Mouse (Mus musculus): ENCODE results near the gene Dld. TPM values are rescaled to one million over a fixed set of nuclear protein-coding genes. Genes with fewer than 3 reads are reported as not detected.

Gene Dld
- polyA plus RNA-seq, 1 experiment: 15.9 TPM

GRCm38 (mm10) chr12:31312281-31312680, 39.0 kb downstream of the Dld start:
- no peak for TF ChIP-seq CTCF (IDR thresholded peaks at IDR 0.05; ENCODE audit: insufficient read depth, low read length)
- no peak for TF ChIP-seq POLR2A (IDR thresholded peaks at IDR 0.05; ENCODE audit: borderline replicate concordance, extremely low read depth, low read depth, low read length)
- Histone ChIP-seq H3K4me3 (replicated peaks; ENCODE audit: extremely low read depth, low read depth, low read length) (no peak overlapping the region), H3K4me1 (ENCODE audit: control insufficient read depth, insufficient read depth, low read length) (no peaks in the 10 kb centered on the region)
- WGBS: 86% methylated on average over 5 of the region's 5 CpGs
- DNase-seq: no peak

- DNase-seq: no peak
Measured at GRCm38 (mm10) chr12:31311671-31312265, 39.5 kb downstream of the Dld start.

GRCm38 (mm10) chr12:31310687-31311086, 40.6 kb downstream of the Dld start:
- WGBS: 88% methylated on average over 9 of the region's 9 CpGs
- DNase-seq: no peak

More at GRCm38 (mm10) chr12:31311671-31312265, 39.5 kb downstream of the Dld start:
- WGBS: 81% methylated on average over 9 of the region's 9 CpGs
- TF ChIP-seq POLR2A (IDR thresholded peaks at IDR 0.05; ENCODE audit: borderline replicate concordance, extremely low read depth, low read depth, low read length): no peak
- TF ChIP-seq CTCF (IDR thresholded peaks at IDR 0.05; ENCODE audit: insufficient read depth, low read length): no peak
- Histone ChIP-seq H3K4me3 (replicated peaks; ENCODE audit: extremely low read depth, low read depth, low read length) (no peak overlapping the region), H3K4me1 (ENCODE audit: control insufficient read depth, insufficient read depth, low read length) (no peaks in the 10 kb centered on the region)

GRCm38 (mm10) chr12:31307756-31308155, 43.5 kb downstream of the Dld start:
- 93% methylated on average over 8 of the region's 8 CpGs for WGBS
- Histone ChIP-seq H3K4me3 (replicated peaks; ENCODE audit: extremely low read depth, low read depth, low read length) (no peak overlapping the region), H3K4me1 (ENCODE audit: control insufficient read depth, insufficient read depth, low read length) (no peaks in the 10 kb centered on the region)
- no peak for DNase-seq
- TF ChIP-seq POLR2A (IDR thresholded peaks at IDR 0.05; ENCODE audit: borderline replicate concordance, extremely low read depth, low read depth, low read length): no peak
- no peak for TF ChIP-seq CTCF (IDR thresholded peaks at IDR 0.05; ENCODE audit: insufficient read depth, low read length)

More at GRCm38 (mm10) chr12:31310687-31311086, 40.6 kb downstream of the Dld start:
- TF ChIP-seq POLR2A (IDR thresholded peaks at IDR 0.05; ENCODE audit: borderline replicate concordance, extremely low read depth, low read depth, low read length) (no peak), CTCF (IDR thresholded peaks at IDR 0.05; ENCODE audit: insufficient read depth, low read length) (no peak)
- Histone ChIP-seq H3K4me1 (ENCODE audit: control insufficient read depth, insufficient read depth, low read length) (no peaks in the 10 kb centered on the region), H3K4me3 (replicated peaks; ENCODE audit: extremely low read depth, low read depth, low read length) (no peak overlapping the region)

GRCm38 (mm10) chr12:31307011-31307410, 44.2 kb downstream of the Dld start:
- TF ChIP-seq POLR2A (IDR thresholded peaks at IDR 0.05; ENCODE audit: borderline replicate concordance, extremely low read depth, low read depth, low read length) (no peak), CTCF (IDR thresholded peaks at IDR 0.05; ENCODE audit: insufficient read depth, low read length) (no peak)
- H3K4me1 ChIP-seq (ENCODE audit: control insufficient read depth, insufficient read depth, low read length): no peaks in the 10 kb centered on the region
- H3K4me3 ChIP-seq (replicated peaks; ENCODE audit: extremely low read depth, low read depth, low read length): no peak overlapping the region
- no peak for DNase-seq
- WGBS: 89% methylated on average over 8 of the region's 8 CpGs

DNA sequence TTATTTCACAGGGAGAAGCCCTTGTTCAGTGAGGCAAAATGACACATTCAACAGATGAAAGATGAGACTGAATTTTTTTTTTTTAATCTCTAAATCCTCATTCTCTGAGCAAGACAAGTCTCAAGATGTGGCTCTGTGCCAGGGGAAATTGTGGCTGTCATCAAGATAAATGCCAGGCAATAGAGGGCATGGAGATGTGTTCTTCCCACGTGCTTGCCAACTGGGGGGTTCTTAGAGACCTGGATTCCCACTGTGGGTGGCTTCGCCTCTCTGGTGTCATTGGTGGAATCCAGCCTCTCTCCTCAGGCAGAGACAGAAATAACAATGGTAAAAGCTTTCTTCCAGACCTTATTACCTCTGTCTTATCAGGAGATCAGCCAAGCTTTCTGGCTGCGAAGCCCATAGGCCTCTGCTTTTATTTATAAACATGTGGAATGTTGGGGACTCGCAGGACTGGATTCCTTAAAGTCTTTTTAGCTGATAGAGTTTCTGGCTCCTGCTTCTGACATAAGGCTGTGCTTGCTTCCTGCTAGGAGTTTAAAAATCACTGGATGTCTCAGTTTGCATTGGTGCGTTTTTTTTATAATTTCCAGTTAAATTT, 45.1 kb downstream of the Dld start:
- DNase-seq: no peak
- no peak overlapping the region for H3K4me3 ChIP-seq (replicated peaks; ENCODE audit: extremely low read depth, low read depth, low read length)
- H3K4me1 ChIP-seq (ENCODE audit: control insufficient read depth, insufficient read depth, low read length): no peaks in the 10 kb centered on the region
- TF ChIP-seq CTCF (IDR thresholded peaks at IDR 0.05; ENCODE audit: insufficient read depth, low read length): no peak
- TF ChIP-seq POLR2A (IDR thresholded peaks at IDR 0.05; ENCODE audit: borderline replicate concordance, extremely low read depth, low read depth, low read length): no peak
- 39% methylated on average over 5 of the region's 5 CpGs for WGBS

- Histone ChIP-seq H3K4me3 (replicated peaks; ENCODE audit: extremely low read depth, low read depth, low read length) (no peak overlapping the region), H3K4me1 (ENCODE audit: control insufficient read depth, insufficient read depth, low read length) (no peaks in the 10 kb centered on the region)
- 78% methylated on average over 16 of the region's 16 CpGs for WGBS
- TF ChIP-seq CTCF (IDR thresholded peaks at IDR 0.05; ENCODE audit: insufficient read depth, low read length) (no peak), POLR2A (IDR thresholded peaks at IDR 0.05; ENCODE audit: borderline replicate concordance, extremely low read depth, low read depth, low read length) (no peak)
- no peak for DNase-seq
Measured at GRCm38 (mm10) chr12:31302766-31303511, 48.3 kb downstream of the Dld start.

DNA sequence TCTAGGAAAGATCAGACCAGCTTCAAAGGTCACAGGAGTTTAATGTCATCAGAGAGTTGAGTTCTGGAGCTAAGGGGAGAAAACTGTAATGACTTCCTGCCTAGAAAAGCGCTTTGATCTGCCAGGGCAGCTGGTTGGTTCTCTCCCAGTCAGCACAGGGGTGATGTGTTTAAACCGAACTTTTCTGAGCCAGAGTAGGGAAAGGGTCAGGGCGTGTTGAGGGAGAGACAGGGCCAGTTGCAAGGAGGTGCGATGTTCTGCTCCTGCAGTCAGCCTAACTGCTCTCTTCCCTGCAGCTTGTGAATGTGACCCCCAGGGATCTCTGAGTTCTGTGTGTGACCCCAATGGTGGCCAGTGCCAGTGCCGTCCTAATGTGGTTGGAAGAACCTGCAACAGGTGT, 49.0 kb downstream of the Dld start:
- WGBS: 76% methylated on average over 5 of the region's 5 CpGs
- no peak for TF ChIP-seq CTCF (IDR thresholded peaks at IDR 0.05; ENCODE audit: insufficient read depth, low read length)
- TF ChIP-seq POLR2A (IDR thresholded peaks at IDR 0.05; ENCODE audit: borderline replicate concordance, extremely low read depth, low read depth, low read length): no peak
- Histone ChIP-seq H3K4me1 (ENCODE audit: control insufficient read depth, insufficient read depth, low read length) (no peaks in the 10 kb centered on the region), H3K4me3 (replicated peaks; ENCODE audit: extremely low read depth, low read depth, low read length) (no peak overlapping the region)
- DNase-seq: no peak

- H3K4me1 ChIP-seq (ENCODE audit: control insufficient read depth, insufficient read depth, low read length): no peaks in the 10 kb centered on the region
- 90% methylated on average over 9 of the region's 9 CpGs for WGBS
- TF ChIP-seq CTCF (IDR thresholded peaks at IDR 0.05; ENCODE audit: insufficient read depth, low read length): no peak
- TF ChIP-seq POLR2A (IDR thresholded peaks at IDR 0.05; ENCODE audit: borderline replicate concordance, extremely low read depth, low read depth, low read length): no peak
- no peak overlapping the region for H3K4me3 ChIP-seq (replicated peaks; ENCODE audit: extremely low read depth, low read depth, low read length)
- no peak for DNase-seq
Measured at GRCm38 (mm10) chr12:31300276-31300675, 51.0 kb downstream of the Dld start.
